In genomic region chr5:72755941-72756340, GRCm38 (mm10) we compare ENCODE assay signal across 11 mouse cellular contexts. TPM values are rescaled to one million over a fixed set of nuclear protein-coding genes. Genes with fewer than 3 reads are reported as not detected.
DNase-seq lines count a peak whose midpoint lies in the region; ATAC-seq and TF ChIP-seq lines count a peak whose summit lies in the region.
"Had no signal": no experiment of that assay in that cellular context is flagged by ENCODE, and none has a peak within 500 bp of the region (broad histone marks: within the 10 kb centered on the region; RNA-seq: fewer than 3 reads in every experiment).

No protein-coding gene starts in this region.

- no peaks in the 10 kb centered on the region for H3K4me1 ChIP-seq in hindbrain, postnatal 0 days (ENCODE audit: insufficient read depth, low read length)
- H3K4me1 ChIP-seq in hindbrain, embryonic 14.5 days (replicated peaks; ENCODE audit: control insufficient read depth, insufficient read depth, low read length), result no peaks in the 10 kb centered on the region
- 0 out of 2 replicates have a peak, but pooled peaks cover 4% of the 10 kb centered on the region for H3K4me1 ChIP-seq in hindbrain, embryonic 13.5 days (replicated peaks)
- H3K4me1 ChIP-seq: intestine, embryonic 15.5 days had no signal

- 68% methylated on average over 8 of the region's 8 CpGs for WGBS in hindbrain, postnatal 0 days
- 88% methylated on average over 8 of the region's 8 CpGs for WGBS in hindbrain, embryonic 14.5 days
- 94% methylated on average over 8 of the region's 8 CpGs for WGBS in hindbrain, embryonic 13.5 days

- H3K27me3 ChIP-seq in hindbrain, postnatal 0 days (ENCODE audit: insufficient read depth, low read length), result no peaks in the 10 kb centered on the region
- H3K27me3 ChIP-seq in hindbrain, embryonic 14.5 days (ENCODE audit: control insufficient read depth, insufficient read depth, low read length), result no peaks in the 10 kb centered on the region
- no peaks in the 10 kb centered on the region for H3K27me3 ChIP-seq in hindbrain, embryonic 13.5 days
- H3K27me3 ChIP-seq: embryonic facial prominence, embryonic 15.5 days; intestine, embryonic 15.5 days had no signal

- no peak overlapping the region for H3K27ac ChIP-seq in hindbrain, postnatal 0 days
- no peak overlapping the region for H3K27ac ChIP-seq in hindbrain, embryonic 14.5 days
- no peak overlapping the region for H3K27ac ChIP-seq in hindbrain, embryonic 13.5 days
- H3K27ac ChIP-seq: embryonic facial prominence, embryonic 15.5 days; intestine, embryonic 15.5 days had no signal

- no peak overlapping the region for H3K4me3 ChIP-seq in hindbrain, postnatal 0 days (ENCODE audit: low read length)
- H3K4me3 ChIP-seq in hindbrain, embryonic 14.5 days (replicated peaks; ENCODE audit: low read length), result no peak overlapping the region
- no peak overlapping the region for H3K4me3 ChIP-seq in hindbrain, embryonic 13.5 days
- H3K4me3 ChIP-seq: embryonic facial prominence, embryonic 15.5 days; intestine, embryonic 15.5 days had no signal

- peak; percentile 18 for DNase-seq in hindbrain, postnatal 0 days (ENCODE audit: low spot score)
- no peak for DNase-seq in hindbrain, embryonic 14.5 days (ENCODE audit: low spot score)
- peak; percentile 35 to 42 for DNase-seq in frontal cortex, postnatal 14 days (ENCODE audit: low spot score in 2 of 2)
- peak; percentile 42 to 44 for DNase-seq in left cerebral cortex, postnatal 10 days (ENCODE audit: extremely low spot score in 1 of 2, low spot score in 2 of 2)
- DNase-seq in adrenal gland, adult (ENCODE audit: inconsistent age in 2 of 2, low spot score in 1 of 2), result no peak
- no peak for DNase-seq in gastrocnemius, postnatal 4 days (ENCODE audit: low spot score in 2 of 2)
- DNase-seq in adrenal gland, postnatal 4 days (ENCODE audit: low spot score in 2 of 2), result no peak
- DNase-seq: gastrocnemius, postnatal 14 days had no signal

- H3K9ac ChIP-seq in hindbrain, postnatal 0 days (replicated peaks; ENCODE audit: low read length), result no peak overlapping the region
- H3K9ac ChIP-seq in hindbrain, embryonic 14.5 days, result no peak overlapping the region
- no peak overlapping the region for H3K9ac ChIP-seq in hindbrain, embryonic 13.5 days
- H3K9ac ChIP-seq: embryonic facial prominence, embryonic 15.5 days; intestine, embryonic 15.5 days had no signal

- no peak for ATAC-seq in hindbrain, postnatal 0 days
- no peak for ATAC-seq in hindbrain, embryonic 14.5 days (ENCODE audit: low FRiP score)
- ATAC-seq in hindbrain, embryonic 13.5 days (ENCODE audit: low FRiP score), result no peak
- ATAC-seq: intestine, embryonic 15.5 days had no signal

- H3K9me3 ChIP-seq in hindbrain, postnatal 0 days (ENCODE audit: low read length), result no peaks in the 10 kb centered on the region
- H3K9me3 ChIP-seq in hindbrain, embryonic 14.5 days (ENCODE audit: control insufficient read depth, low read length), result no peaks in the 10 kb centered on the region
- H3K9me3 ChIP-seq in hindbrain, embryonic 13.5 days, result no peaks in the 10 kb centered on the region
- H3K9me3 ChIP-seq: embryonic facial prominence, embryonic 15.5 days; intestine, embryonic 15.5 days had no signal

- intact Hi-C loops in left cerebral cortex, postnatal 10 days (cut with DNase I), result loop anchor here (5.0 kb wide), 3 partner anchors 44 to 404 kb away; partner anchors contain the start of gene Nfxl1

- H3K4me2 ChIP-seq in hindbrain, postnatal 0 days (ENCODE audit: low read depth, low read length), result no peak overlapping the region
- no peak overlapping the region for H3K4me2 ChIP-seq in hindbrain, embryonic 14.5 days (replicated peaks)
- H3K4me2 ChIP-seq in hindbrain, embryonic 13.5 days, result no peak overlapping the region
- H3K4me2 ChIP-seq: embryonic facial prominence, embryonic 15.5 days; intestine, embryonic 15.5 days had no signal

- H3K36me3 ChIP-seq in hindbrain, postnatal 0 days (ENCODE audit: insufficient read depth, low read length), result no peaks in the 10 kb centered on the region
- no peaks in the 10 kb centered on the region for H3K36me3 ChIP-seq in hindbrain, embryonic 14.5 days (replicated peaks; ENCODE audit: control insufficient read depth, insufficient read depth)
- H3K36me3 ChIP-seq in hindbrain, embryonic 13.5 days, result no peaks in the 10 kb centered on the region
- H3K36me3 ChIP-seq: embryonic facial prominence, embryonic 15.5 days; intestine, embryonic 15.5 days had no signal

- TF ChIP-seq CTCF in hindbrain, postnatal 0 days (IDR thresholded peaks at IDR 0.05; ENCODE audit: low read depth), result no peak

RNA-seq across cellular contexts. Expression of gene Txk, which starts 3.4 kb away (rescaled TPM):
- total RNA-seq in hindbrain, postnatal 0 days (2014; rRNA removed), result 0.21 TPM in 1 of 2 replicates, not detected in the other
- 0.33 and 0.35 TPM in 2 replicates for polyA plus RNA-seq in hindbrain, postnatal 0 days (2015; fragmentation: Nextera tagmentation; extraction: Ambion mirVana)
- polyA plus RNA-seq in hindbrain, embryonic 14.5 days (2014; fragmentation: Nextera tagmentation; extraction: Ambion mirVana), result 0.14 and 0.23 TPM in 2 replicates
- under 1 TPM; 0.49 to 0.56 TPM for total RNA-seq in left cerebral cortex, postnatal 10 days (2021)
- under 1 TPM; 0.18 to 0.25 TPM for total RNA-seq in gastrocnemius, postnatal 4 days (2021)
- total RNA-seq in adrenal gland, postnatal 4 days (2021), result under 1 TPM; 0.25 TPM
- 0.10 TPM in 1 of 2 replicates, not detected in the other for polyA plus RNA-seq in hindbrain, embryonic 13.5 days (2015; fragmentation: Nextera tagmentation; extraction: Ambion mirVana)

Comparison
In these comparisons a context has a peak if more than half of its experiments do, and no peak if none do; other contexts are left out.
1. DNase-seq: peak in hindbrain, postnatal 0 days (single experiment), frontal cortex, postnatal 14 days (2 of 2) and left cerebral cortex, postnatal 10 days (2 of 2); none in hindbrain, embryonic 14.5 days (single experiment), adrenal gland, adult (0 of 2), gastrocnemius, postnatal 4 days (0 of 2) and adrenal gland, postnatal 4 days (0 of 2).